Mouse (Mus musculus) myocyte (in vitro differentiated cells): Measurements from ENCODE around the gene Mff. TPM values are rescaled to one million over a fixed set of nuclear protein-coding genes. Genes with fewer than 3 reads are reported as not detected.

Experiments used
- H3K27me3 ChIP-seq: one replicate; pipeline ENCODE4 v1.6.1; 2011; ENCODE audit not compliant: control insufficient read depth, insufficient read depth, insufficient read length
- H3K36me3 ChIP-seq: one replicate; pipeline ENCODE4 v1.6.1; 2011; ENCODE audit not compliant: control insufficient read depth, insufficient read depth
- H3K4me2 ChIP-seq: one replicate; pipeline ENCODE4 v1.6.1; 2011; ENCODE audit warnings: low read depth, control low read depth
- H3K4me3 ChIP-seq: one replicate; pipeline ENCODE4 v1.5.1; 2011; ENCODE audit warnings: mild to moderate bottlenecking, control low read depth, moderate library complexity
- H3K79me2 ChIP-seq: one replicate; pipeline ENCODE4 v1.6.1; 2011; ENCODE audit not compliant: control insufficient read depth, insufficient read depth
- H3ac ChIP-seq: one replicate; pipeline ENCODE4 v1.6.1; 2011; ENCODE audit not compliant: control insufficient read depth, insufficient read length
- CEBPB ChIP-seq: IDR thresholded peaks from 2 replicates; pipeline ENCODE4 v1.6.1; 2011; ENCODE audit warnings: mild to moderate bottlenecking, moderate library complexity; ENCODE audit not compliant: poor library complexity, insufficient read depth, severe bottlenecking
- E2F4 ChIP-seq: IDR thresholded peaks from one replicate; pipeline ENCODE4 v1.6.1; 2011; ENCODE audit warnings: mild to moderate bottlenecking, control low read depth, moderate library complexity; ENCODE audit not compliant: insufficient read depth
- MAX ChIP-seq: IDR thresholded peaks from one replicate; pipeline ENCODE4 v1.6.1; 2011; ENCODE audit warnings: low read depth, mild to moderate bottlenecking, control low read depth
- MYOD1 ChIP-seq, 3 experiments: IDR thresholded peaks; one replicate each; pipeline ENCODE4 v1.6.1; 2011; ENCODE audit warnings: control low read depth in 2 of 3, low read depth in 2 of 3, mild to moderate bottlenecking in 2 of 3, moderate library complexity in 1 of 3; ENCODE audit not compliant: insufficient read length in 2 of 3, control insufficient read depth in 1 of 3
- MYOG ChIP-seq, 3 experiments: IDR thresholded peaks; one replicate each; pipeline ENCODE4 v1.6.1; 2011; ENCODE audit warnings: control low read depth in 2 of 3, low read depth in 2 of 3, mild to moderate bottlenecking in 2 of 3; ENCODE audit not compliant: insufficient read length in 2 of 3, control insufficient read depth in 1 of 3, insufficient read depth in 1 of 3
- POLR2A ChIP-seq: IDR thresholded peaks from one replicate; pipeline ENCODE4 v1.6.1; 2011; ENCODE audit warnings: low read depth, mild to moderate bottlenecking, control low read depth, moderate library complexity; ENCODE audit not compliant: insufficient read length
- POLR2AphosphoS2 ChIP-seq: IDR thresholded peaks from one replicate; pipeline ENCODE4 v1.6.1; 2011; ENCODE audit warnings: low read depth, control low read depth; ENCODE audit not compliant: insufficient read length
- REST ChIP-seq: IDR thresholded peaks from one replicate; pipeline ENCODE4 v1.6.1; 2011; ENCODE audit warnings: mild to moderate bottlenecking, control low read depth, moderate library complexity; ENCODE audit not compliant: insufficient read depth, insufficient read length
- SRF ChIP-seq: IDR thresholded peaks from one replicate; pipeline ENCODE4 v1.6.1; 2011; ENCODE audit warnings: low read depth; ENCODE audit not compliant: control insufficient read depth, insufficient read length
- TCF12 ChIP-seq: IDR thresholded peaks from one replicate; pipeline ENCODE4 v1.6.1; 2011; ENCODE audit warnings: mild to moderate bottlenecking, control low read depth; ENCODE audit not compliant: poor library complexity, insufficient read depth, severe bottlenecking
- TCF3 ChIP-seq: IDR thresholded peaks from one replicate; pipeline ENCODE4 v1.6.1; 2011; ENCODE audit warnings: low read depth, control low read depth; ENCODE audit not compliant: insufficient read length
- USF1 ChIP-seq: IDR thresholded peaks from one replicate; pipeline ENCODE4 v1.6.1; 2011; ENCODE audit warnings: low read depth, mild to moderate bottlenecking, control low read depth, moderate library complexity
- polyA plus RNA-seq: library from polyadenylated mRNA; unstranded; fragments of >200 nt; fragmentation: generic; extraction: Trizol; gene quantifications from one replicate; pipeline ENCODE4 v1.2.1, GENCODE M21; 2012; ENCODE audit warnings: missing spikeins

The Mff gene
- polyA plus RNA-seq, 1 experiment, result 121 TPM

DNA sequence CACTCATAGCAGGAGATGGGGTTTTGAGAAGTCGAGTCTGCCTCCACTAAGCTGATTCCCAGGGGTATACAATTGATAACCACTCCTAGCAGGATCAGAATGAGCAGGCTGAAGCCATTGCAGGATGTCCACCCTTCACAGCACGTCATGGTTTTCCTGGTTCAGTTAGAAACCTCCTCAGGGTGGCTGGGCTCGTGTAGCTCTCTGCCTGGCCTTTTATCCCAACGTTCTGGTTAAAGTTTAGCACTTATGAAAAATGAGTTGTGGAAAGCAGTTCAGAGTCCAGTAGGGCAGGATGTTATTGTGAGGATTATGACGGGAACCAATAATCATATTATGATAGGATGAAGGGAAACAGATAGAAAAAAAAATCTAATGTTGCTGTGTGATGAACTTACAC, 43.6 kb downstream of the Mff start, which contains the start of gene Tm4sf20:
Gene Tm4sf20, minus strand, starts transcription at position 193 of the 400 bp plus-strand sequence.
- TF ChIP-seq TCF12 (no peak), REST (no peak), POLR2A (no peak), SRF (no peak), E2F4 (no peak), TCF3 (no peak), CEBPB (no peak), MAX (no peak), USF1 (no peak), POLR2AphosphoS2 (no peak), MYOD1 (IDR thresholded peaks at IDR 0.05; ENCODE audit: control insufficient read depth in 1 of 3, insufficient read length in 2 of 3, low read depth in 2 of 3) (no peak), MYOG (IDR thresholded peaks at IDR 0.05; ENCODE audit: control insufficient read depth in 1 of 3, insufficient read depth in 1 of 3, insufficient read length in 2 of 3, low read depth in 2 of 3) (no peak)
- Histone ChIP-seq H3ac (no peak within 1 kb of the TSS), H3K4me2 (no peak within 1 kb of the TSS), H3K79me2 (no peaks in the 10 kb centered on the region), H3K4me3 (no peak within 1 kb of the TSS), H3K36me3 (no peaks in the 10 kb centered on the region), H3K27me3 (no peaks in the 10 kb centered on the region)

DNA sequence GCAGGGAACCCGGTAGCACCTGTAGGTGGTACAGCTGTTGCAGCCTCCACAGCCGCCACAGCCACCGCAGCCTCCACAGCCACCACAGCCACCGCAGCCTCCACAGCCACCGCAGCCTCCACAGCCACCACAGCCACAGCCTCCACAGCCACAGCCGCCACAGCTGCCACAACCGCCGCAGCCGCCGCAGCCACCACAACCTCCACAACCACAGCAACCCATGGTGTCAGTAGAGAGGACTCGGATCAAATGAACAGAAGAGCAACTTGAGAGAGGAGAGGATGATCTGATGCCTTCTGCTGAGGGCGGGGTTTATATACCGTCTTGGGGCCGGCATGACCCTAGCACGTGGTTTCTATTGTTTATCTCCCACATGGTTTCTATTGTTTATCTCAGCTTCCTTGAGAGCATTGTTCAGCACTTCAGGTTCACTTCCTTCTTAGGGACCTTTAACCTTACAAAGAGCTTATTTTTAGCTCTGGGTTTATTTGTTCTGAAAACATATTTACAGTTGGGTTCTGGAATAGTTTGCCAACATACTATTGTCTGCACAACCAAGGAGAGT, 46.4 kb downstream of the Mff start, which contains the start of gene Gm47791:
Gene Gm47791, minus strand, starts transcription at position 222 of the 565 bp plus-strand sequence.
- H3K4me2 ChIP-seq, result no peak within 1 kb of the TSS
- TF ChIP-seq USF1, result no peak
- no peak for TF ChIP-seq E2F4
- no peak for TF ChIP-seq MYOG (IDR thresholded peaks at IDR 0.05; ENCODE audit: control insufficient read depth in 1 of 3, insufficient read depth in 1 of 3, insufficient read length in 2 of 3, low read depth in 2 of 3)
- TF ChIP-seq REST, result no peak
- TF ChIP-seq POLR2AphosphoS2, result no peak
- no peak for TF ChIP-seq MYOD1 (IDR thresholded peaks at IDR 0.05; ENCODE audit: control insufficient read depth in 1 of 3, insufficient read length in 2 of 3, low read depth in 2 of 3)
- no peak within 1 kb of the TSS for H3ac ChIP-seq
- H3K4me3 ChIP-seq, result no peak within 1 kb of the TSS
- no peaks in the 10 kb centered on the region for H3K27me3 ChIP-seq
- no peaks in the 10 kb centered on the region for H3K79me2 ChIP-seq
- H3K36me3 ChIP-seq, result no peaks in the 10 kb centered on the region

DNA sequence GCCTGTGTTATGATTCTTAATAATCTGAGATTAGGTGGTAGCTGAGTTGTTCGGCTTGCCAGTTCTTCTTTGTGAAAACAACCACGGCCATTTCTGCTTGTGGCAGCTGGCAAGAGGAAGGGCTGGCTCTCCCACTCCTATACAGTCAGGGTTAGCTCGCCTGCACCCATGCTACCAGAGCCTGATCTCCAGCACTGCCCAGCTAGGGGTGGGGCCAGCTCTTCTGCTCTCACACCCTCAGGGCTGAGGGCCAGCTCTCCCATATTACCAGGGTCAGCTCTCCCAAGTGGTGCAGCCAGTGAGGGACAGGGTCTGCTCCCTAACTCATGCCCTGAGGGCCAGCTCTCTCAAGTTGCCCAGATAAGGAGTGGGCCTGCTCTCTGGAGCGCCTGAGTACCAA, 47.7 kb downstream of the Mff start:
- TF ChIP-seq POLR2AphosphoS2 (no peak), MYOD1 (IDR thresholded peaks at IDR 0.05; ENCODE audit: control insufficient read depth in 1 of 3, insufficient read length in 2 of 3, low read depth in 2 of 3) (no peak), POLR2A (no peak), SRF (no peak), MYOG (IDR thresholded peaks at IDR 0.05; ENCODE audit: control insufficient read depth in 1 of 3, insufficient read depth in 1 of 3, insufficient read length in 2 of 3, low read depth in 2 of 3) (no peak), CEBPB (no peak), USF1 (no peak), MAX (no peak), TCF12 (no peak), TCF3 (no peak), E2F4 (no peak), REST (no peak)
- H3K4me3 ChIP-seq, result no peak overlapping the region

DNA sequence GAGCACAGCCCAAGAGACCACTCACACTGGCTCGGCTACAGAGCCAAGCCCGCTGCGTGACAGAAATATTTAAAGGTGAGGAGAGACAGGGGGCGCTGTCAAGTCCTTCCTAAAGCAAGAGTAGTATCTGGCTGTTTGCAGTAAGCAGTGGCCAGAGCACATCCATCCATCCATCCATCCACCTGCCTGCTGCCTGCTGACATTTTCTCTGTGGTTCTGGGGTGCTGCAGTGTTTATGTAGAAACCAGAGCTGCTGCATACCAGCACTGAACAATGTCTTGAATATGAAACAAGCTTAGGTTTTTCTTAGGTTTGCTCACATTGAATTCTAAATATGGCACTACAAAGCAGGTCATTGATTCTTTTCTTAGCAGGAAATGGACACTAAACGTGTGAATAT, 48.5 kb downstream of the Mff start:
- Histone ChIP-seq H3K36me3 (no peaks in the 10 kb centered on the region), H3K4me2 (no peak overlapping the region), H3K27me3 (no peaks in the 10 kb centered on the region), H3K4me3 (no peak overlapping the region), H3K79me2 (no peaks in the 10 kb centered on the region), H3ac (no peak overlapping the region)
- no peak for TF ChIP-seq MAX
- TF ChIP-seq SRF, result no peak
- TF ChIP-seq POLR2A, result no peak
- TF ChIP-seq USF1, result no peak
- no peak for TF ChIP-seq MYOD1 (IDR thresholded peaks at IDR 0.05; ENCODE audit: control insufficient read depth in 1 of 3, insufficient read length in 2 of 3, low read depth in 2 of 3)
- no peak for TF ChIP-seq CEBPB
- no peak for TF ChIP-seq REST
- no peak for TF ChIP-seq POLR2AphosphoS2
- no peak for TF ChIP-seq MYOG (IDR thresholded peaks at IDR 0.05; ENCODE audit: control insufficient read depth in 1 of 3, insufficient read depth in 1 of 3, insufficient read length in 2 of 3, low read depth in 2 of 3)
- no peak for TF ChIP-seq E2F4
- no peak for TF ChIP-seq TCF3
- TF ChIP-seq TCF12, result no peak

More for the DNA sequence above, 47.7 kb downstream of the Mff start:
- no peaks in the 10 kb centered on the region for H3K27me3 ChIP-seq
- H3K79me2 ChIP-seq, result no peaks in the 10 kb centered on the region
- no peaks in the 10 kb centered on the region for H3K36me3 ChIP-seq
- H3ac ChIP-seq, result no peak overlapping the region
- no peak overlapping the region for H3K4me2 ChIP-seq
